Mouse (Mus musculus) ES-E14 (cell line): ENCODE results near the gene Lpp. TPM values are rescaled to one million over a fixed set of nuclear protein-coding genes. Genes with fewer than 3 reads are reported as not detected.

Experiments
- DNase-seq: peaks from one replicate; pipeline ENCODE4 v3.0.0-alpha.2; 2013; ENCODE audit warnings: low read depth, low spot score
- H3K27ac ChIP-seq: 2 replicates; pipeline ENCODE4 v1.5.1; 2012; ENCODE audit warnings: low read depth, mild to moderate bottlenecking, low read length, moderate library complexity, mixed read lengths; ENCODE audit not compliant: poor library complexity, insufficient read depth, severe bottlenecking
- H3K36me3 ChIP-seq: 2 replicates; pipeline ENCODE4 v1.6.1; 2012; ENCODE audit warnings: mild to moderate bottlenecking, low read length, moderate library complexity, mixed read lengths; ENCODE audit not compliant: control insufficient read depth, poor library complexity, insufficient read depth, severe bottlenecking
- H3K4me1 ChIP-seq, 2 experiments: fragments of 150-350 bp in 1 of 2; sonication (generic) in 1 of 2; 2 replicates each; pipeline ENCODE4 v1.6.1; 2012; ENCODE audit warnings: low read length in 2 of 2, mild to moderate bottlenecking in 1 of 2, mixed read lengths in 1 of 2; ENCODE audit not compliant: control insufficient read depth in 2 of 2, insufficient read depth in 2 of 2, poor library complexity in 1 of 2
- H3K4me3 ChIP-seq, 2 experiments: fragments of 150-350 bp in 1 of 2; sonication (generic) in 1 of 2; 2 replicates each; pipeline ENCODE4 v1.5.1; 2012; ENCODE audit warnings: low read length in 2 of 2, low read depth in 1 of 2, mild to moderate bottlenecking in 1 of 2, mixed read lengths in 1 of 2; ENCODE audit not compliant: insufficient read depth in 1 of 2, poor library complexity in 1 of 2, severe bottlenecking in 1 of 2
- H3K9ac ChIP-seq: 2 replicates; pipeline ENCODE4 v1.6.1; 2012; ENCODE audit warnings: low read depth, mild to moderate bottlenecking, low read length, mixed read lengths; ENCODE audit not compliant: poor library complexity, insufficient read depth, severe bottlenecking
- H3K9me3 ChIP-seq: fragments of 150-350 bp; sonication (generic); 2 replicates; pipeline ENCODE4 v1.6.1; 2012; ENCODE audit warnings: low read depth, mild to moderate bottlenecking, low read length; ENCODE audit not compliant: control insufficient read depth, insufficient read depth
- CHD2 ChIP-seq: IDR thresholded peaks from 2 replicates; pipeline ENCODE4 v1.6.1; 2014; ENCODE audit warnings: mild to moderate bottlenecking, low read depth, low read length, inconsistent platforms
- HCFC1 ChIP-seq: IDR thresholded peaks from 2 replicates; pipeline ENCODE4 v1.6.1; 2012; ENCODE audit warnings: low read length, inconsistent platforms, borderline replicate concordance; ENCODE audit not compliant: insufficient read depth
- MAFK ChIP-seq: IDR thresholded peaks from 2 replicates; pipeline ENCODE4 v1.6.1; 2014; ENCODE audit warnings: mild to moderate bottlenecking, low read depth, low read length, inconsistent platforms; ENCODE audit not compliant: insufficient read depth
- ZC3H11A ChIP-seq: IDR thresholded peaks from 2 replicates; pipeline ENCODE4 v1.6.1; 2012; ENCODE audit warnings: low read depth, mild to moderate bottlenecking, inconsistent platforms, low read length, borderline replicate concordance
- ZNF384 ChIP-seq: IDR thresholded peaks from 2 replicates; pipeline ENCODE4 v1.6.1; 2012; ENCODE audit warnings: low read depth, low read length, inconsistent platforms
- in situ Hi-C, 2 experiments: fragments of 600-800 bp; cut with MboI; formaldehyde crosslinking; loops; one replicate each; pipeline ENCODE4 v1.15.1; 2025; ENCODE audit warnings: low sequenced_read_pairs in 2 of 2, inconsistent platforms in 1 of 2; ENCODE audit not compliant: unreplicated experiment in 2 of 2
- total RNA-seq: library from RNA; depleted of rRNA; stranded (reverse); fragments of 300-350 nt; gene quantifications from 2 replicates; pipeline ENCODE4 v1.2.3, GENCODE M21; 2012

Gene Lpp
- total RNA-seq, 1 experiment: 31.4 TPM

DNA sequence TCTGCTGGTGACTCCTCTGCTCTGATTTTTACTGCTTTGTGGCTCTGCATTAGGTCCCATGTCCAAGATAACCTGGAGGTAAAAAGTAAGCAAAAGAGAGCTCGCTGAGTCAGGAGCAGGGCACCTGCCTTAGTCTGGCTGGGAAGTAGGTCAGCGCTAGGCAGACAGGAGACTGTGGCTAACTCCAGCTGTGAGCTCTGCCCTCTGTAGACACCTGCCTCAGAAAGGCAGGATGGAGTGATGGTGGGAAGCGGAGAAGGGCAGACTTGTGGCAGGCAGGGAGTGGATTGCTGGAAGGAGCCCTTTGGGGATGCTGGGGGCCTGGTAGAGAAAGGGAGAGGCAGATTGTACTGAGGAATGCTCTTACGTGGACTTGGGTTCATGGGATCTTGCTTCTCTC is 35.4 kb downstream of the Lpp start:
- peaks cover 3 to 4% of the 10 kb centered on the region in 2 experiments; a peak in 3 of 4 replicates for H3K4me1 ChIP-seq
- no peak for DNase-seq

DNA sequence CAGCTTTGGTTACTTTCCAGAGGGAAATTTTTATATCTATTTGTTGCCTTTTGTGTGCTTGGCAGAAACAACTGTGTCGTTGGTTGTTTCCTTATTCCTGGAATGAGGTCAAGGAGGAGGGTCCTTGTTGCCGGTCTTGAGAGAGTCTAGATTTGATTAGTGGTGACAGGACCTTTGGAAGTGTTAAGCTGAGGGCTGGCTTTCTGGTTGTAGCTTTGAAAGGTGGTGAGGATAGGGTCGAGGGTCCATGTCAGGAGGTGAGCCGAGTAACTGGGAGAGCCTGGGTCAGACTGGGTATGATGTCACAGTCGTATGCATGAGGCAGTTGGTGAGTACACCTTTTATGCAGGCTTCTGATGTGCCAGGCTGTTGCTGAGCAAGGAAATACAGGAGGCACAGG is 36.4 kb downstream of the Lpp start:
- no peak for DNase-seq
- Histone ChIP-seq H3K4me1 (peaks cover 3 to 9% of the 10 kb centered on the region in 2 experiments; a peak in 3 of 4 replicates), H3K27ac (no peak overlapping the region), H3K36me3 (no peaks in the 10 kb centered on the region), H3K4me3 (no peak overlapping the region), H3K9ac (no peak overlapping the region), H3K9me3 (no peaks in the 10 kb centered on the region)
- in situ Hi-C loops: no loop called here
- TF ChIP-seq ZC3H11A: no peak
- no peak for TF ChIP-seq CHD2
- no peak for TF ChIP-seq HCFC1
- TF ChIP-seq MAFK: no peak
- no peak for TF ChIP-seq ZNF384

More for the DNA sequence above, 35.4 kb downstream of the Lpp start:
- in situ Hi-C loops: no loop called here
- Histone ChIP-seq H3K9me3 (no peaks in the 10 kb centered on the region), H3K4me3 (no peak overlapping the region), H3K36me3 (no peaks in the 10 kb centered on the region), H3K9ac (no peak overlapping the region), H3K27ac (no peak overlapping the region)
- TF ChIP-seq CHD2 (no peak), HCFC1 (no peak), ZNF384 (no peak), ZC3H11A (no peak), MAFK (no peak)

DNA sequence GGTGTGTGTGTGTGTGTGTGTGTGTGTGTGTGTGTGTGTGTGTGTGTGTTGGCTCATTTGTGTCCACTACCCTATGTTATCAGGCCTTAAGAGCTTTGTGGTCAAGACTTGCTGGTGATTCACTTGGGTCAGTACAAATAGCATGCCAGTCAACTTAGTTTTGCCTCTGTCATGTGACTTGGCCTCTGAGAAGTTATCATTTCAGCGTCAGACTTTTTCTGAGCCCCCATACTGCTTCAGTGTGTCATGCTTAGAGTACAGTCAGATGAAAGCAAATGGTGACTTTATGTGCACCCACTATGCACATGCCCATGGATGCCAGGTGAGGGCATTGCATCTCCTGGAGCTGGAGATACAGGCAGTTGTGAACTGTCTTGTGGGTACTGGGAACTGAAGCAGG is 38.5 kb downstream of the Lpp start:
- H3K9ac ChIP-seq: no peak overlapping the region
- no peak overlapping the region for H3K27ac ChIP-seq
- H3K36me3 ChIP-seq: no peaks in the 10 kb centered on the region
- peaks cover 3 to 13% of the 10 kb centered on the region in 2 experiments; a peak in 3 of 4 replicates for H3K4me1 ChIP-seq
- no peak overlapping the region for H3K4me3 ChIP-seq
- TF ChIP-seq ZNF384 (no peak), ZC3H11A (no peak), CHD2 (no peak)
- DNase-seq: no peak
- no peaks in the 10 kb centered on the region for H3K9me3 ChIP-seq
- in situ Hi-C loops: no loop called here

DNA sequence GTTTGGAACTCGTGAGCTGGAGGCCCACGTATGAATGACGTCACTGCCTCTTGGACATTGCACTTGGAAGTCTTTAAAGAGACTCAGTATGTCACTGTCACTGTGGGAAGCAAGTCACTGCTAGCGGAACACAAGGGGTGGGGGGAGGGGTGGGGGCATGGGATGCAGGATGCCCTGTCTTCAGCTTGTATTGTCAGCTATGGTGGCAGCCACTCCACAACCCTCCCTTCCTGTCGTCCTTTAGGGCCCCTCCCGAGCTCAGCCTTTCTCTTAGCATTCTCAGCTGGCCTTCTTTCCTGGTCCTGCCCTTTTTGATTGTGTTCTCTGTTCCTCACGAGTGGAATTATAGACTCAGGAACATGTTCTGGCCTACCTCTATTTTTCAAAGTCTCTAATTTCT is 40.3 kb downstream of the Lpp start:
- TF ChIP-seq MAFK (no peak), ZNF384 (no peak), CHD2 (no peak), ZC3H11A (no peak), HCFC1 (no peak)
- in situ Hi-C loops: no loop called here
- no peak overlapping the region for H3K9ac ChIP-seq
- no peak for DNase-seq
- H3K27ac ChIP-seq: no peak overlapping the region
- no peaks in the 10 kb centered on the region for H3K9me3 ChIP-seq
- H3K4me3 ChIP-seq: no peak overlapping the region
- H3K4me1 ChIP-seq: peaks cover 3 to 13% of the 10 kb centered on the region in 2 experiments; a peak in 3 of 4 replicates
- no peaks in the 10 kb centered on the region for H3K36me3 ChIP-seq

DNA sequence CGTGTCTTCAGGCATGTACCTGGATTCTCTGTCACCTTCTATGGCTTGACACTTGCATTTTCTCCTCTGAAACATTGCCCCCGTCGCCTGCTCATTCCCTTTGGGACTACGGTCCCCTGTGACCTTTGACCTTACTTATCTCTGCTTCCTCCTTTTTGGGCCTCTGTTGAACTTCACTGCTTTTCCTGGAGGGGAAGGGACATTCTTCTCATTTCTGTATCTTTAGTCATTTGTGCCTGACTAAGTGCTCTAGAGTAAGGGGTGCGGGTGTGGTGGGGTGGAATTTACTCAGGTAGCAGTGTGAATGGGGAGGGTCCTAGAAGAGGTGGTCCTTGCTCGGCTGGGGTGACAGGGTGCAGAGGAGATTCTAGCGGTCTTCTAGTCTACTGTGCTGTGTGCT is 40.7 kb downstream of the Lpp start:
- H3K9ac ChIP-seq: no peak overlapping the region
- H3K4me1 ChIP-seq: peaks cover 3 to 14% of the 10 kb centered on the region in 2 experiments; a peak in 3 of 4 replicates
- TF ChIP-seq ZC3H11A (no peak), CHD2 (0 out of 2 replicates have a peak, but pooled peaks have one; percentile 11)
- in situ Hi-C loops: no loop called here
- 0 out of 2 replicates have a peak overlapping the region, but pooled peaks have one; percentile 11 for H3K27ac ChIP-seq
- no peaks in the 10 kb centered on the region for H3K9me3 ChIP-seq
- DNase-seq: no peak
- H3K36me3 ChIP-seq: no peaks in the 10 kb centered on the region
- no peak overlapping the region for H3K4me3 ChIP-seq
